Mouse (Mus musculus): ENCODE results near the gene Esp3.
"Not testable (repeated sequence)": the region's sequence is repeated elsewhere in the genome, so short reads cannot be mapped to it uniquely, and the experiment has no call there.

Gene Esp3

GRCm38 (mm10) chr17:40631775-40632174 lies at the start of gene Esp3:
Gene Esp3 (plus strand): TSS chr17:40632075.
- DNase-seq (ENCODE audit: low spot score) = not testable (repeated sequence)

DNA sequence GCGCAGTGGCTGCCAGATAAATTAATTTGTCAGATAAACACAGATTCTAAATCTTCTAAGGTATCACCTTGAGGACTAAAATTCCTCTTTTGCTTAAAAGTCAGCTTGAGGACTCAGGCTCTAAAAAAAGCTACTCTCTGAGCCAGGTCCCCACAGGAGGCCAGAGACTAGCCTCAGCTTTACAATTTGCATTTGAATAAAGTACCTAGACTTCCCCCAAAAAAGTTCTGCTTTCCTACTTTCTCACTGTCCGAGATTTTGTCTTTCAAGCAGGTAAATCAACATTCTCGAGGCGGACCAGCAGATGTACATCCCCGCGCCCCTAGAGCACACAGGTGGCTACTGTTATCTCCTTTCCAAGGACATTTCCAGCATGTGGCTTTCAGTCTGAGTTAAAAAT lies 48.0 kb upstream of the Esp3 start:
- not testable (repeated sequence) for DNase-seq (ENCODE audit: low spot score)

GRCm38 (mm10) chr17:40591297-40591696 lies 40.6 kb upstream of the Esp3 start:
- DNase-seq (ENCODE audit: low spot score) = no peak

DNA sequence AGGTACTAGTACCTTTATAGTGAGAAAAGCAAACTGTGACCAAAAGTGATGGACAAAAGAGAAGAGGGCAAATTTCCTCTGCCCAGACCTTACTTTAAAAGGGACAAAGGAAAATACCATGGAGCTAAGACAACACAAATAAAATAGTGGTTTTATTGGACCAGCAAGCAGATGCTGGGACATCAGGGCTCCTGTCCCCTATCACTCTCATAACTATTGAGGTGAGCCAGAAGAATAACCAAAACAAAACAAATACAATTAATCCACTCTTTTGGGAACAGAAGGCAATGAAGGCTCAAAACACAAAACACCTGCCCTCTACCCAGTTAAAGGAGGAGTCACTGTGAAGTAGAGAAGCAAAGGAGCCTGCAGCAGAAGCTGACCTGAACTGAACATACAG lies 33.6 kb upstream of the Esp3 start, which contains the start of gene Esp4:
Gene Esp4 (plus strand): TSS at position 301 of the 400 bp plus-strand sequence.
- DNase-seq (ENCODE audit: low spot score) = no peak

DNA sequence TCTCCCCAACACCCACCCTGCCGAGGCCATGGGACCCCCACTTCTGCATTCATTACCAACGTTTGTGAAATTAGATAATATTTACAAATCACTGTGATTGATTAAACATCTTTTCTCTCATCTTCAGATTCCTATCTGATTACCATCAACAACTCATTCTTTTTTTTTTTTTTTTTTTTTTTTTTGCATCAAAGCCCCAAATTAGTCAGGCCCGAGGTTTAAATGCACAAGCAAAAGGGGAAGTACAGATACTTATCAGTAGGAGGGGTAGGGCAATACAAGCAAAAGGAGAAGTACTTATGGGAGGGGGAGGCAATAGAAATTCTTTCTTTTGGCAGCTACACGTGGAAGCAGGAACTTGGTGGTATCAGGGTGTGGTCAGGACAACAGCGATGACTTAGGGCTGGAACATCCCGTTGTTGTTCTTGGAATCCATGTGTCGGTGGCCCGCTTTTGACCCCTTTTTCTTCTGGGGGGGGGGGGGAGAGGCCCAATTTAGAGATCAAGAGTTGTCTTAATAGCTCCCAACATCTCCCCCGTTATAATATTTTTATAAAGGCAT lies 30.3 kb downstream of the Esp3 start:
- DNase-seq (ENCODE audit: low spot score) = not testable (repeated sequence)

DNA sequence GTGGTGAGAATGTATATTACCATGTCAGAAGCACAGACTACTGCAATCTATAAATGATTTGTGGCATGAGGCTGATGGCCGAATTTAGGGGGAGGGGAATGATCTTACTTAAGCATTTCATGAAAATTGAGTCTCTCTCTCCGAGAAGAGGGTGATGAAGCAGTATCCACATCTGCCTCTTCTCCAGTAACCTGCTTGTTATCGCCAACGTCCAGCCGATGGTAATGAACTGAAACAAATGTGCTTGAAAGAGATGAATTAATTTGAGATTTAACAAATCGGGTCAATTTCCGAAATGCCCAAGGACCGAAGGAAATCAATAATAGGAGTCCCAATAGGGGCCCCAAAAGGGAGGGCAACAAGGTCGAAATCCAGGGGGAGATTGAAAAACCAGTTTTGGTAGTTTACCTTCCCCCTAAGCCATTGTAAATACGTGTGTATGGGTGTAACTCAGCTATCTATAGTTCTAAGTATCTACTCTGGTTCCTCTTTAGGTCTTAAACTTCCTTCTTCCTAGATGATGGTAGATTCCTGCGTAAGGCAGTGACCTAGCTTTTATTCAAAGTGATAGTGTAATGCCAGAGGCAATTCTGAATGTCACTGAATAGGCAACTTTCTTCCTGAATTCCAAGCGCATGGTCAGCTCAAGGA lies 31.4 kb downstream of the Esp3 start:
- not testable (repeated sequence) for DNase-seq (ENCODE audit: low spot score)

Measured in T-cell, adult 2 months (primary cell).